Mouse (Mus musculus) spleen, adult 18-20 months (tissue): ENCODE measurements around the gene Ssrp1.

Experiments
- DNase-seq, 2 experiments: peaks; one replicate each; pipeline ENCODE4 v3.0.0; 2022; ENCODE audit warnings: mixed read lengths in 2 of 2

Ssrp1 gene

DNA sequence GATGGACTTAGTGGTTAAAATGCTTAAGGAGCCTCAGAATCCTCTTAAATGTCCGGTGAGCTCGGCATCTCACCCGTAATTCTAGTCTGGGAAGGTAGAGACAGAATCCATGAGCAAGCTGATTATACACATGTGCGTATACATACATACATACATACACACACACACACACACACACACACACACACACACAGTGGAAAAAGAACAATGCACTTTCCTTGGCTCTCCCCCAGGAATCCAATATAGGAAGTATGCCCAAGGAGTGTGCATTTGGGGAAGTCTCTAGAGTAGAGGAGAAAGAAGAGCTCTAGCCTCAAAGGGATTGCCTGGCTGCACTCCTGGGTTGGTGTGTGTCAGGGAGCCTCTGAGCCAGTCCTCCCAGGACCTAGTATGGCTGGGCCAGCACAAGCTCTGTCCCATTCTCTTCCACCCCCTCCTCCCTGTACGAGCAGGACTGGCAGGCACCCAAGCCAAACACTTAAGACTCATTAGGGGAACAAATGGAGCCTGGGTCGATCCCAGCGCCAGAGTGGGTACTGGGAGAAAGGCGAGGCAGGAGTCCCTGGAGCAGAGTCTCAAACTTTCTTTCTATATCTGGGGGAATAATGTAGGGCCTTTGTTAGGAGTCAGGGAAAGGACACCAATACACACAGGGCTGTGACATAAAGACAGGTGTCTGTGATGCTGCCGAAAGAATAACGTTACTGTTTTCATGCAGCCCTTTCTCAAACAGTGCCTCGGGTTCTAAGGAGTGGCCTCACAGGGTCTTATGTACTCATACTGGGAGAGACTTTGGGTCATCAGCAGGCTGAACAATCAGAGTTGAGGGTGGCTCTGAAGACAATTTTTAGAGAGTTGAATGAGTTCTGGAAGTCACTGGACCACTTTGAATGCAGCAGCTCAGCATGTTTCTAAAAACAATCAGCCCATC lies 51.9 kb downstream of the Ssrp1 start:
- DNase-seq = no peak

DNA sequence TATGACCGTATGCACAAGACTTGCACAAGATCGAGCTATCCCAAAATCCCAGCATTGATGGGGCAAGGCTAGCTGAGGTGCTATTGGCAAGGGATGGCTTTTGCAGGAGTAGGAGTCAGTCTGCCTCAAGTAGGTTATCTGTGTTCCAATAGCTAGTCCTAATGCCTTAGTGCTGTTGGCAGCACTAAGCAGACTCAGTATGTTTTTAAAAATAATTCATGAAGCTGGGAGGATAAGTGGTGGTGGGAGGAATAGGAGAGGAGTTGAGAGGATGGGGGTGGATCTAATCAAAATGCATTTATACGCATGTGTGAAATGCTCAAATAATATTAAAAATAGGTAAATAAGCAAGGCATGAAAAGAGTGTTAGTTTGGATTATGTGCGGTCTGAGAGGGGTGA lies 54.3 kb downstream of the Ssrp1 start:
- no peak for DNase-seq

DNA sequence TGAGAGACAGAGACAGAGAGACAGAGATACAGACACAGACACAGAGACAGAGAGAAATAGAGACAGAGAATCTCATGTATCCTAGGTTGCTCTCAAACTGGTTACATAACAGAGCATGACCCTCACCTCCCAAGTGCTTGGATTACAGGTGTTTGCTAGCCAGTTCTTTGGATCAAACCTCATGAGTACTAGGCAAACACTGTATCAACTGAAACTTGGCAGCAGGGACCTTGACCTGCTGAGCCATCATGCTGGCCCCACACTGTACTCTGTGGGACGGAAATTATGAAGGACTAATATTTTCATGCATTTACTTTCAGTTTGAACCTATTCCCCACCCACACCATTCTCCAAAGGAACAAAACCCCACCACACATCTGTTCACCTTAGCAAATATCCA lies 56.3 kb downstream of the Ssrp1 start:
- no peak for DNase-seq

DNA sequence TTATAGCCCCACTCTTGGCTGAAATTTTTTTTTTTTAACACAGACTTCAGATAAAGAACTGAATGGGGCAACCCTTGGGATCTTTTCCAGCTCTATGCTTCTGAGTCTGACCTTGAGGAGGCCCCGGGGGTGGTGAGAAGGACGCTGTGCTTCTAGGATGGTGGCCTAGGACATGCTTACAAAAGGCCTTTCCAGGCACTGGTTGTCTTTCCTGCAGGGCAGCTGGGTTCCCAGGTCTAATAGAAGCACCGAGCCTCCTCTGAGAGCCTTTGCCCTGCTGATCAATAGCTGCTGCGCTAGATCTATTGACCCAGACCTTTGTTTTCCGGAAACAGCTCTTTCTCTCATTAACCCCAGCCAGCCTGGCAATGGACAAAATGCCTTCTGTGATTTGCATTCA lies 58.9 kb downstream of the Ssrp1 start:
- DNase-seq = no peak
